21 mouse cellular contexts compared by ENCODE assay signal in genomic region chr17:21696073-21696472, GRCm38 (mm10). TPM values are rescaled to one million over a fixed set of nuclear protein-coding genes. Genes with fewer than 3 reads are reported as not detected.
"Had no signal": no experiment of that assay in that cellular context is flagged by ENCODE, and none has a peak within 500 bp of the region (broad histone marks: within the 10 kb centered on the region; RNA-seq: fewer than 3 reads in every experiment).

No protein-coding gene starts in this region.

- H3K4me2 ChIP-seq: limb, embryonic 13.5 days; lung, embryonic 14.5 days; midbrain, embryonic 12.5 days; midbrain, embryonic 15.5 days; neural tube, embryonic 12.5 days; neural tube, embryonic 15.5 days had no signal

- H3K4me1 ChIP-seq: limb, embryonic 10.5 days; limb, embryonic 13.5 days; midbrain, embryonic 12.5 days; midbrain, embryonic 15.5 days; neural tube, embryonic 12.5 days; neural tube, embryonic 15.5 days had no signal

- ATAC-seq: intestine, postnatal 0 days; lung, postnatal 0 days; midbrain, embryonic 15.5 days had no signal

- H3K9me3 ChIP-seq: limb, embryonic 10.5 days; limb, embryonic 13.5 days; midbrain, embryonic 12.5 days; midbrain, embryonic 15.5 days; neural tube, embryonic 12.5 days; neural tube, embryonic 15.5 days had no signal

- DNase-seq: kidney, adult 2 months; kidney, postnatal 25 days; layer of hippocampus, adult 9-11 months; lung, embryonic 14.5 days; right cerebral cortex, postnatal 25 days; spleen, adult 18-20 months; thymus, adult 18-20 months; thymus, postnatal 36 days had no signal

- H3K27me3 ChIP-seq: limb, embryonic 13.5 days; midbrain, embryonic 12.5 days; midbrain, embryonic 15.5 days; neural tube, embryonic 12.5 days; neural tube, embryonic 15.5 days had no signal

- H3K4me3 ChIP-seq: layer of hippocampus, adult 2 months; limb, embryonic 10.5 days; limb, embryonic 13.5 days; midbrain, embryonic 12.5 days; midbrain, embryonic 15.5 days; neural tube, embryonic 12.5 days; neural tube, embryonic 15.5 days had no signal

- H3K9ac ChIP-seq: limb, embryonic 13.5 days; lung, embryonic 14.5 days; midbrain, embryonic 12.5 days; midbrain, embryonic 15.5 days; neural tube, embryonic 12.5 days; neural tube, embryonic 15.5 days had no signal

- H3K27ac ChIP-seq: kidney, postnatal 0 days; layer of hippocampus, adult 2 months; limb, embryonic 10.5 days; limb, embryonic 13.5 days; midbrain, embryonic 12.5 days; midbrain, embryonic 15.5 days; neural tube, embryonic 12.5 days; neural tube, embryonic 15.5 days had no signal

RNA-seq across cellular contexts. Expression of gene Gm10226, which starts 4.4 kb away (rescaled TPM):
- polyA plus RNA-seq: kidney, adult 2 months; large intestine, adult 2 months; liver, adult 2 months; testis, adult 2 months had no signal
